In genomic region chr2:105666331-105666730, GRCm38 (mm10) we compare ENCODE assay signal across 17 mouse cellular contexts. TPM values are rescaled to one million over a fixed set of nuclear protein-coding genes. Genes with fewer than 3 reads are reported as not detected.
DNase-seq lines count a peak whose midpoint lies in the region; ATAC-seq and TF ChIP-seq lines count a peak whose summit lies in the region.
"Had no signal": no experiment of that assay in that cellular context is flagged by ENCODE, and none has a peak within 500 bp of the region (broad histone marks: within the 10 kb centered on the region; RNA-seq: fewer than 3 reads in every experiment).

No protein-coding gene starts in this region.

- 0 out of 2 replicates have a peak overlapping the region, but pooled peaks have one; percentile 26 for H3K4me3 ChIP-seq in hindbrain, embryonic 10.5 days
- H3K4me3 ChIP-seq in hindbrain, embryonic 12.5 days: no peak overlapping the region
- no peak overlapping the region for H3K4me3 ChIP-seq in neural tube, embryonic 15.5 days (replicated peaks)
- H3K4me3 ChIP-seq in intestine, embryonic 15.5 days (replicated peaks): no peak overlapping the region
- H3K4me3 ChIP-seq in gastrocnemius, adult 2 months: no peak overlapping the region
- H3K4me3 ChIP-seq: embryonic facial prominence, embryonic 13.5 days; liver, embryonic 12.5 days had no signal

- H3K27ac ChIP-seq in hindbrain, embryonic 10.5 days: no peak overlapping the region
- H3K27ac ChIP-seq in hindbrain, embryonic 12.5 days: no peak overlapping the region
- no peak overlapping the region for H3K27ac ChIP-seq in neural tube, embryonic 15.5 days (replicated peaks)
- no peak overlapping the region for H3K27ac ChIP-seq in intestine, embryonic 15.5 days
- no peak overlapping the region for H3K27ac ChIP-seq in gastrocnemius, adult 2 months
- H3K27ac ChIP-seq: embryonic facial prominence, embryonic 13.5 days; liver, embryonic 12.5 days had no signal

- no peak for TF ChIP-seq CTCF in gastrocnemius, adult 2 months (IDR thresholded peaks at IDR 0.05)

- peaks cover 100% of the 10 kb centered on the region for H3K27me3 ChIP-seq in hindbrain, embryonic 10.5 days (ENCODE audit: insufficient read depth, poor library complexity, severe bottlenecking)
- H3K27me3 ChIP-seq in hindbrain, embryonic 12.5 days: peaks cover 98% of the 10 kb centered on the region
- H3K27me3 ChIP-seq in neural tube, embryonic 15.5 days (replicated peaks): peaks cover 90% of the 10 kb centered on the region
- peaks cover 98% of the 10 kb centered on the region for H3K27me3 ChIP-seq in intestine, embryonic 15.5 days (replicated peaks)

- H3K4me2 ChIP-seq in hindbrain, embryonic 12.5 days (replicated peaks): no peak overlapping the region
- no peak overlapping the region for H3K4me2 ChIP-seq in neural tube, embryonic 15.5 days
- H3K4me2 ChIP-seq in intestine, embryonic 15.5 days (replicated peaks): 0 out of 2 replicates have a peak overlapping the region, but pooled peaks have one; percentile 7
- H3K4me2 ChIP-seq: embryonic facial prominence, embryonic 13.5 days; liver, embryonic 12.5 days had no signal

- no peaks in the 10 kb centered on the region for H3K9me3 ChIP-seq in hindbrain, embryonic 10.5 days
- H3K9me3 ChIP-seq in hindbrain, embryonic 12.5 days (replicated peaks): no peaks in the 10 kb centered on the region
- H3K9me3 ChIP-seq in neural tube, embryonic 15.5 days (replicated peaks): no peaks in the 10 kb centered on the region
- H3K9me3 ChIP-seq in intestine, embryonic 15.5 days: no peaks in the 10 kb centered on the region
- H3K9me3 ChIP-seq: embryonic facial prominence, embryonic 13.5 days; liver, embryonic 12.5 days had no signal

- intact Hi-C loops in gastrocnemius, adult 2 months (cut with DNase I): no loop called here

- no peak overlapping the region for H3K9ac ChIP-seq in hindbrain, embryonic 12.5 days
- H3K9ac ChIP-seq in neural tube, embryonic 15.5 days (replicated peaks): no peak overlapping the region
- H3K9ac ChIP-seq in intestine, embryonic 15.5 days: no peak overlapping the region
- H3K9ac ChIP-seq: embryonic facial prominence, embryonic 13.5 days; liver, embryonic 12.5 days had no signal

- DNase-seq in hindbrain, embryonic 10.5 days (ENCODE audit: low spot score): peak; percentile 52
- peak; percentile 46 for DNase-seq in neural tube, embryonic 10.5 days (ENCODE audit: extremely low spot score, low spot score)
- peak; percentile 2 for DNase-seq in yolk sac, embryonic 10.5 days (ENCODE audit: low spot score)
- no peak for DNase-seq in gastrocnemius, adult 2 months
- DNase-seq: adrenal gland, postnatal 14 days; gastrocnemius, postnatal 14 days; heart, postnatal 10 days; kidney, postnatal 14 days had no signal

- no peaks in the 10 kb centered on the region for H3K36me3 ChIP-seq in hindbrain, embryonic 10.5 days
- H3K36me3 ChIP-seq in hindbrain, embryonic 12.5 days: no peaks in the 10 kb centered on the region
- H3K36me3 ChIP-seq in neural tube, embryonic 15.5 days: no peaks in the 10 kb centered on the region
- H3K36me3 ChIP-seq in intestine, embryonic 15.5 days: no peaks in the 10 kb centered on the region
- H3K36me3 ChIP-seq: embryonic facial prominence, embryonic 13.5 days; liver, embryonic 12.5 days had no signal

- H3K4me1 ChIP-seq in hindbrain, embryonic 10.5 days (replicated peaks): peaks cover 55% of the 10 kb centered on the region
- peaks cover 24% of the 10 kb centered on the region for H3K4me1 ChIP-seq in hindbrain, embryonic 12.5 days
- H3K4me1 ChIP-seq in neural tube, embryonic 15.5 days: peaks cover 17% of the 10 kb centered on the region
- peaks cover 17% of the 10 kb centered on the region for H3K4me1 ChIP-seq in intestine, embryonic 15.5 days (replicated peaks)

- 2% methylated on average over 6 of the region's 6 CpGs for WGBS in hindbrain, embryonic 10.5 days
- 7% methylated on average over 6 of the region's 6 CpGs for WGBS in hindbrain, embryonic 12.5 days
- WGBS in neural tube, embryonic 15.5 days: 20% methylated on average over 6 of the region's 6 CpGs
- WGBS in intestine, embryonic 15.5 days: 3% methylated on average over 6 of the region's 6 CpGs

- ATAC-seq in hindbrain, embryonic 12.5 days (ENCODE audit: low FRiP score): no peak
- ATAC-seq in neural tube, embryonic 15.5 days (ENCODE audit: low FRiP score): no peak
- ATAC-seq in intestine, embryonic 15.5 days: peak; percentile 16; the same call in 1 of the 2 replicates
- ATAC-seq: inflammation-experienced regulatory T-cells, adult 6 months had no signal

RNA-seq across cellular contexts. Expression of gene Pax6, which starts 2.4 kb away (rescaled TPM):
- 24.7 and 27.0 TPM in 2 replicates for polyA plus RNA-seq in hindbrain, embryonic 10.5 days (2016; fragmentation: Nextera tagmentation; extraction: Ambion mirVana)
- 17.9 and 20.1 TPM in 2 replicates for polyA plus RNA-seq in hindbrain, embryonic 12.5 days (2016; fragmentation: Nextera tagmentation; extraction: Ambion mirVana)
- 9.4 and 11.4 TPM in 2 replicates for polyA plus RNA-seq in neural tube, embryonic 15.5 days (2015; fragmentation: Nextera tagmentation; extraction: Ambion mirVana)
- polyA plus RNA-seq in intestine, embryonic 15.5 days (2015; fragmentation: Nextera tagmentation; extraction: Ambion mirVana): 2.3 and 2.8 TPM in 2 replicates
- total RNA-seq in gastrocnemius, adult 2 months (2021): not detected
- total RNA-seq: adrenal gland, postnatal 14 days; heart, adult 8-10 months; heart, postnatal 10 days; megakaryocyte progenitor cell, adult 5-6 weeks had no signal
- polyA plus RNA-seq: lung, embryonic 16.5 days had no signal
